Mouse (Mus musculus) left cerebral cortex, postnatal 25 days (tissue): ENCODE measurements around the gene Ezr. TPM values are rescaled to one million over a fixed set of nuclear protein-coding genes. Genes with fewer than 3 reads are reported as not detected.

Experiments
- DNase-seq, 2 experiments: peaks; one replicate each; pipeline ENCODE4 v3.0.0; 2022; ENCODE audit warnings: low spot score in 2 of 2, mixed read lengths in 1 of 2
- intact Hi-C: fragments of 180-260 bp; cut with DNase I; formaldehyde crosslinking; loops from one replicate; pipeline ENCODE4 v1.15.1; 2025
- total RNA-seq, 2 experiments: library from RNA; stranded (reverse); gene quantifications; 2 replicates each; pipeline ENCODE4 v1.2.3; 2021

Ezr gene
- total RNA-seq, 2 experiments from 2014 or later = 44.7 to 55.6 TPM

- intact Hi-C loops = no loop called here
- no peak for DNase-seq
Measured at GRCm38 (mm10) chr17:6797471-6797870, 14.9 kb upstream of the Ezr start.

GRCm38 (mm10) chr17:6794160-6794751, 11.7 kb upstream of the Ezr start:
- intact Hi-C loops = no loop called here
- DNase-seq = no peak

GRCm38 (mm10) chr17:6789581-6790118, 7.1 kb upstream of the Ezr start:
- intact Hi-C loops = no loop called here
- DNase-seq = no peak

- intact Hi-C loops = no loop called here
- DNase-seq = peak in 1 of 2 experiments; percentile 64
Measured at GRCm38 (mm10) chr17:6789103-6789502, 6.5 kb upstream of the Ezr start.

- intact Hi-C loops = no loop called here
- DNase-seq = no peak
Measured at GRCm38 (mm10) chr17:6787241-6787640, 4.7 kb upstream of the Ezr start.

GRCm38 (mm10) chr17:6783756-6784357, 1.3 kb upstream of the Ezr start:
- DNase-seq = no peak
- intact Hi-C loops = loop anchor here (2.0 to 5.0 kb wide), 3 partner anchors 43 to 108 kb away; no protein-coding TSS in a partner anchor

GRCm38 (mm10) chr17:6783006-6783661, 550 bp upstream of the Ezr start:
- no peak for DNase-seq

GRCm38 (mm10) chr17:6782033-6782526, 504 bp downstream of the Ezr start:
- intact Hi-C loops = loop anchor here (2.0 to 5.0 kb wide), 3 partner anchors 45 to 110 kb away; no protein-coding TSS in a partner anchor
- DNase-seq = no peak

More at GRCm38 (mm10) chr17:6783006-6783661, 550 bp upstream of the Ezr start:
- intact Hi-C loops = loop anchor here (2.0 to 5.0 kb wide), 3 partner anchors 44 to 109 kb away; no protein-coding TSS in a partner anchor

- intact Hi-C loops = loop anchor here (5.0 kb wide), 2 partner anchors 81 to 111 kb away; no protein-coding TSS in a partner anchor
- DNase-seq = no peak
Measured at GRCm38 (mm10) chr17:6781273-6781672, 1.3 kb downstream of the Ezr start.

- intact Hi-C loops = loop anchor here (5.0 kb wide), 2 partner anchors 82 to 112 kb away; no protein-coding TSS in a partner anchor
- no peak for DNase-seq
Measured at GRCm38 (mm10) chr17:6780521-6781115, 2.0 kb downstream of the Ezr start.

- intact Hi-C loops = loop anchor here (5.0 kb wide), 2 partner anchors 83 to 113 kb away; no protein-coding TSS in a partner anchor
- no peak for DNase-seq
Measured at GRCm38 (mm10) chr17:6779632-6780031, 3.0 kb downstream of the Ezr start.

- intact Hi-C loops = no loop called here
Measured at GRCm38 (mm10) chr17:6778771-6779509, 3.6 kb downstream of the Ezr start.

GRCm38 (mm10) chr17:6778332-6778683, 4.3 kb downstream of the Ezr start:
- peak; percentile 24 to 41 for DNase-seq
- intact Hi-C loops = no loop called here

More at GRCm38 (mm10) chr17:6778771-6779509, 3.6 kb downstream of the Ezr start:
- peak; percentile 28 to 47 for DNase-seq

GRCm38 (mm10) chr17:6777629-6778331, 4.8 kb downstream of the Ezr start:
- intact Hi-C loops = no loop called here

GRCm38 (mm10) chr17:6777061-6777460, 5.5 kb downstream of the Ezr start:
- no peak for DNase-seq
- intact Hi-C loops = no loop called here

More at GRCm38 (mm10) chr17:6777629-6778331, 4.8 kb downstream of the Ezr start:
- DNase-seq = no peak

- DNase-seq = no peak
- intact Hi-C loops = no loop called here
Measured at GRCm38 (mm10) chr17:6776576-6776975, 6.0 kb downstream of the Ezr start.

GRCm38 (mm10) chr17:6776123-6776522, 6.5 kb downstream of the Ezr start:
- intact Hi-C loops = no loop called here

GRCm38 (mm10) chr17:6775671-6776070, 6.9 kb downstream of the Ezr start:
- no peak for DNase-seq
- intact Hi-C loops = no loop called here

More at GRCm38 (mm10) chr17:6776123-6776522, 6.5 kb downstream of the Ezr start:
- no peak for DNase-seq
